Mouse (Mus musculus) ovary, postnatal 36 days (tissue): Measurements from ENCODE around the gene Igfbp1.

Experiments used
- DNase-seq: peaks from one replicate; pipeline ENCODE4 v3.0.0; 2022; ENCODE audit warnings: low spot score, mixed read lengths

The Igfbp1 gene

DNA sequence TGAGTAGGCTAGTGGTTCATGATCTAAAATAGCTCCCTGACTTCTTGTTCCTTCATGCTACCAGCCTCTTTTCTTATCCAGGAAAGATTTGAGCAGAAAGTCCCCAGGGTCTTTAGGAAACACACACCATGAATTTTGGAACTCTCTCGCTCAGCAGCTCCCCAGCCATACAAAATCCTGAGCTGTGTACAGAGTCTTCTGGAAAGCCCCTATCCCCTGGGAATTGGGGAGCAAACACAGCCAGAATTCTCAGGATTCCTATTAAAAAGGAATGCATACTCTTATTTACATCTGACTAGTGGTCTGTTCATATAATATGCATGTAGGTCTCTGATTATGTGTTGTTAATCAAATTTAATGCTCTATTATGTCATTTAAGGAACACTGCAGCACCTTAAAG, 36.9 kb downstream of the Igfbp1 start:
- no peak for DNase-seq

DNA sequence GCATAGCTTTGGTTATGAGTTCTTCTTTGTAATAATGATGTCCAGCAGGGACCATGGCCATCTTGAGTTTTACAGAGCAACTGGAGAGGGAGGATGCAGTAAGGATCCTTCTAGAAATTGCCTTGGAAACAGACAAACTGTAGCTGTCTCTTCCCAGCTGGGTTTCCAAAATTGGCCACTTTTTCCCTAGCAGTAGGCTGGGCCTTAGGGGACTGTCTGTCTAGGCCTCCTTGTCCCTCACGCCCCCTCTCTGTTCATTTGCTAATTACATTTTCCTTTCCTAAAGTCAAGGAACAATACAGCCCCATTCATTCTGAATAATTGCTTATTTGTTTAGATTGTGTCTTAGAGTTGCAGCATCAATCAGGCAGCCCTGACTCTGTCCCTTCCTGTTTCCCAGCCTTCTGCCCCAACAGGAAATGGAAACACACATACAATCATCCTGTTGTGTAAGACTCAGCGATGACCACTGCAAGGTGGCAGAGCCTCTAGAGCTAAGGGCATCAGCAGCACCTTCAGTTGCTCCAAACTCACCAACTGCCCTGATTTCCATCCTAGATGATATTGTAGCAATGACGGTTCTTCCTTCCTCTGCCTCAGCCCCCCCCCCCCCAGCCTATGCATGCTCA, 37.5 kb downstream of the Igfbp1 start:
- DNase-seq = no peak

DNA sequence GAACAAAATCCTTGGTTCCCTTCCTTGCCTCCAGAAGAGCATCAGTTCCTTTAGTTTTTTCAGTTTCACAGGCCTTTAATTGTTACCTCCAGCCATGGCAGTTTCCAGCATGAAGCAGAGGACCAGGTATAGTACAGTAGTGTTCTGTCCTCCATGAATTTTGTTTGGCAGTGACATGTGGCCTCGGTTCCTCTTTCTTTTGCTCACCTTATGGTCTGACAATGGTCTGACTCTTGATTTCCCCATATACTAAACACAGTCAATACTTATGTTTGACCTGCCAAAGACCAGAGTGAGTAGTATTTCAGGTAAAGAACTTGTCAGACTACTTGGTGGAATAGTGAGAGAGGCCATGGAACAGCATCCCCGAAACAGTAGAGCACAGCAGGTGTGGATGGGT, 39.2 kb downstream of the Igfbp1 start:
- no peak for DNase-seq

DNA sequence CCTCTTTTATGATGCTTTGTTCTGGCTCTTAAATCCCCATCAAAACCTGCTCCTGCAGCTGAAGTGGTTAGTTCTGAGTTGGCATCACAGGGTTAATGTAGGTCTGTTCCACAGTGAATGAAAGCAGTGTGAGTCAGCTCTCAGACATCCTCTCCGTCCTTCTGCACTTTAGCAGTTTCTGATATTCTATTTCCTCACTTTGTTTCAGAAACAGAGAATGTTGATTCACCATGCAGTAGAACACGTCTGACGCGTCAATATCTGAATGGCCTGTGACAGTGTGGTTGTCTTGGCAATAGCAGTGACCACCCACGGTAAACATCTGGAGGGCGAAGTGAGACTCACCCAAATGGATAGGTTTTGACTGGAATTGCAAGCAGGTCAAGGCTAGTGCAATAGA, 40.1 kb downstream of the Igfbp1 start:
- no peak for DNase-seq

DNA sequence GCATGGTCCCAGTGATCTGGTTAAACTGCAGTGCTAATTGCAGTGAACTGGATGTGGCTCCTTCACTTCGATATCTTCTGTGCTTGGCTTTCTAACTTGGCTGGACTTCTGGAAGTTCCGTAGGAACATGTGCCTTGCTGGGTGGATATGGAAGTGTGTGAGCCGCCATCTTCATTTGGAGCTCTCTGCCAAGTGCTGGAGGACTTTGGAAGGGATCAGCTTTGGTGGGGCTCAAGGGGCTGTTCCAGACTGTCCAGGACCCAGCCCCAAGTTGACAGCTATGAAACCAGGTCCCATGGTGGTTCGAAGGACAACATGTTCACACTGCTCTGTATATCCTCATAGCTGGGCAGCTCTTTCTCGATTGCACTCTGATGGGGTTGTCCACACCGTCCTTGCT, 41.0 kb downstream of the Igfbp1 start:
- no peak for DNase-seq

DNA sequence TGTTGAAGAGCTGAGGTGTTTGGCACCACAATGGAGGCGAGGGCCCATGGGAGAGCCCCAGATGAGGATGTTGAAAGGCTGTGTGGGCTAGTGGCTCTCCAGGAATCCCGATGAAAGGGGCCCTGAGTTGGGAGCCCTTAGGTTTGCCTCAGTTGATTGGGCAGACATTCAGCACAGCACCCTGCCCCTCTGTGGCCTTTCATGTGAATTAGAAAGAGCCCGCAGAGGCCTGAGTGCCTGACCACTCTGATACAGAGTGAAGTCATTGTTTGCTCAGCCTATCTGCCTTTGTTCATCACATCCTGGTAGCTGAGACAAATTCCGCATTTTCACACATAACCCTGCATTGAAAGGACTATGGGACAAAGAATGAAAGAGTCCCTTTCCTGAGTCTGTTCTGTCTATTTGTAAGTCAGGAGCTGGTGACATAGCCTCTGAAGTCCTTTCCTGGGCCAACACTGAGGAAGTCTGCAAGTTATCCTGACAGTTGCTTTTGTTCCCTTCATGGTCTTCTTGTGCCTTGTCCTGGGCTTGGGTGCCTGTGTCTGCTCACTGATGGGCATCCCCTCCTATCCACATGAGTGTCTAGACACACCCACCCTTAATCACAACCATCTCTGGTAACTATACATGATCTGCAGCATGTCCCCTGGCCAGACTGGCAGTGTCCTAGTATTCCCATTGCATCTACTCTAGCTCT, 41.6 kb downstream of the Igfbp1 start:
- DNase-seq = no peak

DNA sequence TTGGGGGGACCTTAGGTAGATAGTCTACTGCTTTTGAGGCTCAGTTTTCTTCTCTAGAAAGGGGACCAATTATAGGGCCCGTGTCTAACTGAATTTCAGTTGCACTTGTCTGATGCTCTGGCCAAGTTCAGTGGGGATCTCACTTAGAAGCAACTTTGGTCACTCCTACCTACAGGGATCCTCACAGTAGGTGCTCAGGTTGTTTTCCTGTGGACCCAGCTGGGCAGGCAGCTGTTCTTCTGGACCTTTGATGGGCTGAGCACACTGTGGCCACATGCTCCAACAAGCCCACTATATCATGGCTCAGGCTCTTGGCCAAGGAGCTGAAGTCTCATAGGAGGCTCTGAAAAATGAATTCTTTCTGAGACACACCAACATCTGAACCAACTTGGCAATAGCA, 47.2 kb downstream of the Igfbp1 start:
- no peak for DNase-seq

DNA sequence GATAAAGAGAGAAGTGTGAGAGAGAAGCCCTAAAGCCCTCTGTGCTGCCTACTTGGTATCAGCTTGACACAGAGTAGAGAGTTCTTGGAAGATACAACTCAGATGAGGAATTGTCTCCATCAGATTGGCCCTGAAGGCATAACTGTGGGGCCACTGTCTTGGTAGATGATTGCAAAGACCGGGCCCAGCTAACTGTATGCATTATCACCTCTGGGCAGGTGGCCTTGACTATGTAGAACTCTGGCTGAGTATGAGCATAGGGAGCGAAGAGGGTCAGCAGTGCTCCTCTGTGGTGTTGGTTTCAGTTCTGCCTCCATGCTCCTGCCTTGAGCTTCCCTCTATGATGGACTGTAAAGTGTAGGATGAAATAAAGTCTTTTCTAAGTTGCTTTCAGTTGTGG, 52.8 kb downstream of the Igfbp1 start:
- no peak for DNase-seq

DNA sequence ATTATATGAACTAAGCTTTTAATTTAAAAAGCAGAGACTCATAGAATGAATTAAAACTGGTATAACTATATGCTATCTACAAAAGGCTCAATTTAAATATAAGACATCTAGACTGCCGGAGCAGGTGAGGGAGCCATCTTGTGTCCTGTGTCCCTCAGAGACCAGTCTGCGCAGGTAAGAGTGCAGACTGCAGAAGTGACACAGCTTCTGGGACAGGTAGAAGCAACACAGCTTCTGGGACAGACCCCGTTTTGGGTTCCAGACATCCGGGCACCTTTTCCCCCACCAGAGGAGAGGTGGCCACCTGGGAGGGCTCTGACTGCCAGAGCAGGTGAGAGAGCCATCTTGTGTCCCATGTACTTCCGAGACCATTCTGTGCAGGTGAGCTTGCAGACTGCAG, 53.3 kb downstream of the Igfbp1 start:
- DNase-seq = no peak
